8 mouse cellular contexts compared by ENCODE assay signal in genomic region chr10:78159906-78160305, GRCm38 (mm10). TPM values are rescaled to one million over a fixed set of nuclear protein-coding genes. Genes with fewer than 3 reads are reported as not detected.
DNase-seq lines count a peak whose midpoint lies in the region; ATAC-seq lines count a peak whose summit lies in the region.

No protein-coding gene starts in this region.

- peak; percentile 64 for DNase-seq in c-Kit-positive CD71-negative TER-119-negative erythroid progenitor cells, embryonic 14.5 days (ENCODE audit: low read depth)
- DNase-seq in forebrain, embryonic 10.5 days (ENCODE audit: extremely low spot score, low spot score) = peak; percentile 83
- peak; percentile 90 to 94 for DNase-seq in kidney, postnatal 25 days
- peak; percentile 76 for DNase-seq in neural tube, embryonic 11.5 days (ENCODE audit: low spot score)

- WGBS in forebrain, embryonic 10.5 days = 3% methylated on average over 7 of the region's 7 CpGs
- 2% methylated on average over 7 of the region's 7 CpGs for whole genome bisulfite sequencing in heart, embryonic 16.5 days
- WGBS in liver, embryonic 15.5 days (ENCODE audit: insufficient replicate concordance) = 6% methylated on average over 7 of the region's 7 CpGs
- WGBS in neural tube, embryonic 11.5 days = 2% methylated on average over 7 of the region's 7 CpGs
- WGBS in stomach, embryonic 16.5 days = 3% methylated on average over 7 of the region's 7 CpGs

- H3K4me1 ChIP-seq in forebrain, embryonic 10.5 days = peaks cover 9% of the 10 kb centered on the region
- H3K4me1 ChIP-seq in heart, embryonic 16.5 days (ENCODE audit: control insufficient read depth, insufficient read depth, low read length) = peaks cover 10% of the 10 kb centered on the region; the same call in 1 of the 2 replicates
- peaks cover 25% of the 10 kb centered on the region for H3K4me1 ChIP-seq in liver, embryonic 15.5 days (replicated peaks)
- no peaks in the 10 kb centered on the region for H3K4me1 ChIP-seq in neural tube, embryonic 11.5 days (ENCODE audit: control insufficient read depth, insufficient read depth, low read length)
- H3K4me1 ChIP-seq in stomach, embryonic 16.5 days (ENCODE audit: control insufficient read depth, insufficient read depth, low read length) = peaks cover 12% of the 10 kb centered on the region

- peak overlapping the region; percentile 32; the same call in 1 of the 2 replicates for H3K4me3 ChIP-seq in forebrain, embryonic 10.5 days
- H3K4me3 ChIP-seq in heart, embryonic 16.5 days (ENCODE audit: low read length) = no peak overlapping the region
- peak overlapping the region; percentile 32 for H3K4me3 ChIP-seq in liver, embryonic 15.5 days (replicated peaks)
- no peak overlapping the region for H3K4me3 ChIP-seq in neural tube, embryonic 11.5 days (ENCODE audit: low read depth, low read length)
- H3K4me3 ChIP-seq in stomach, embryonic 16.5 days (replicated peaks; ENCODE audit: low read length) = peak overlapping the region; percentile 3; the same call in 1 of the 2 replicates

- H3K9me3 ChIP-seq in forebrain, embryonic 10.5 days = no peaks in the 10 kb centered on the region
- H3K9me3 ChIP-seq in heart, embryonic 16.5 days (replicated peaks; ENCODE audit: control insufficient read depth, low read length) = no peaks in the 10 kb centered on the region
- H3K9me3 ChIP-seq in liver, embryonic 15.5 days (replicated peaks) = no peaks in the 10 kb centered on the region
- no peaks in the 10 kb centered on the region for H3K9me3 ChIP-seq in neural tube, embryonic 11.5 days (ENCODE audit: control insufficient read depth, low read length)
- H3K9me3 ChIP-seq in stomach, embryonic 16.5 days (replicated peaks; ENCODE audit: control insufficient read depth, low read length) = no peaks in the 10 kb centered on the region

- H3K4me2 ChIP-seq in heart, embryonic 16.5 days (ENCODE audit: low read depth, low read length) = peak overlapping the region; percentile 37
- H3K4me2 ChIP-seq in liver, embryonic 15.5 days = peak overlapping the region; percentile 63
- H3K4me2 ChIP-seq in neural tube, embryonic 11.5 days (ENCODE audit: low read depth) = no peak overlapping the region
- peak overlapping the region; percentile 36 for H3K4me2 ChIP-seq in stomach, embryonic 16.5 days (ENCODE audit: low read depth, low read length)

- no peaks in the 10 kb centered on the region for H3K27me3 ChIP-seq in forebrain, embryonic 10.5 days (ENCODE audit: poor library complexity, severe bottlenecking)
- H3K27me3 ChIP-seq in heart, embryonic 16.5 days (ENCODE audit: control insufficient read depth, insufficient read depth, low read length) = no peaks in the 10 kb centered on the region
- H3K27me3 ChIP-seq in liver, embryonic 15.5 days = no peaks in the 10 kb centered on the region
- no peaks in the 10 kb centered on the region for H3K27me3 ChIP-seq in neural tube, embryonic 11.5 days (ENCODE audit: control insufficient read depth, insufficient read depth, low read length)
- H3K27me3 ChIP-seq in stomach, embryonic 16.5 days (ENCODE audit: control insufficient read depth, insufficient read depth, low read length) = no peaks in the 10 kb centered on the region

- peaks cover 26% of the 10 kb centered on the region for H3K36me3 ChIP-seq in forebrain, embryonic 10.5 days (replicated peaks)
- H3K36me3 ChIP-seq in heart, embryonic 16.5 days (ENCODE audit: control insufficient read depth, insufficient read depth) = peaks cover 19% of the 10 kb centered on the region
- H3K36me3 ChIP-seq in liver, embryonic 15.5 days (replicated peaks) = peaks cover 25% of the 10 kb centered on the region
- no peaks in the 10 kb centered on the region for H3K36me3 ChIP-seq in neural tube, embryonic 11.5 days (ENCODE audit: control insufficient read depth, insufficient read depth, low read length)
- H3K36me3 ChIP-seq in stomach, embryonic 16.5 days (ENCODE audit: control insufficient read depth, insufficient read depth, low read length) = peaks cover 12% of the 10 kb centered on the region; the same call in 1 of the 2 replicates

- peak; percentile 45 for ATAC-seq in CD4-positive, CD25-positive, alpha-beta regulatory T cell, adult 4 months
- ATAC-seq in heart, embryonic 16.5 days (replicated peaks; ENCODE audit: extremely low read depth, insufficient read depth, low FRiP score) = peak; percentile 68
- ATAC-seq in liver, embryonic 15.5 days (ENCODE audit: insufficient read depth) = peak; percentile 58
- ATAC-seq in neural tube, embryonic 11.5 days (ENCODE audit: insufficient read depth, low FRiP score, low TSS enrichment) = peak; percentile 84
- peak; percentile 83; the same call in 1 of the 2 replicates for ATAC-seq in stomach, embryonic 16.5 days (ENCODE audit: insufficient read depth, low FRiP score)

- 0 out of 2 replicates have a peak overlapping the region, but pooled peaks have one; percentile 30 for H3K9ac ChIP-seq in heart, embryonic 16.5 days (ENCODE audit: low read length)
- no peak overlapping the region for H3K9ac ChIP-seq in liver, embryonic 15.5 days
- no peak overlapping the region for H3K9ac ChIP-seq in neural tube, embryonic 11.5 days (ENCODE audit: low read length)
- H3K9ac ChIP-seq in stomach, embryonic 16.5 days (ENCODE audit: low read length) = peak overlapping the region; percentile 30

- no peak overlapping the region for H3K27ac ChIP-seq in forebrain, embryonic 10.5 days
- H3K27ac ChIP-seq in heart, embryonic 16.5 days (ENCODE audit: low read length) = no peak overlapping the region
- H3K27ac ChIP-seq in liver, embryonic 15.5 days (replicated peaks) = peak overlapping the region; percentile 63
- H3K27ac ChIP-seq in neural tube, embryonic 11.5 days (ENCODE audit: low read depth, low read length) = no peak overlapping the region
- H3K27ac ChIP-seq in stomach, embryonic 16.5 days (ENCODE audit: low read length) = peak overlapping the region; percentile 47

RNA-seq across cellular contexts. Expression of gene D10Jhu81e, which starts 9.7 kb away (rescaled TPM):
- polyA plus RNA-seq in CD4-positive, CD25-positive, alpha-beta regulatory T cell, adult 4 months (2017; shearing (Covaris generic)) = 10 to 100 TPM in 1 of 2 experiments, 1 to 10 TPM in 1; 7.5 to 42.9 TPM
- polyA plus RNA-seq in forebrain, embryonic 10.5 days (2016; fragmentation: Nextera tagmentation; extraction: Ambion mirVana) = 14.9 and 20.8 TPM in 2 replicates
- 72.8 and 75.3 TPM in 2 replicates for polyA plus RNA-seq in heart, embryonic 16.5 days (2015; fragmentation: Nextera tagmentation; extraction: Ambion mirVana)
- polyA plus RNA-seq in liver, embryonic 15.5 days (2015; fragmentation: Nextera tagmentation; extraction: Ambion mirVana) = 18.4 and 19.3 TPM in 2 replicates
- 15.8 and 17.8 TPM in 2 replicates for polyA plus RNA-seq in neural tube, embryonic 11.5 days (2014; fragmentation: Nextera tagmentation; extraction: Ambion mirVana)
- 39.5 and 46.6 TPM in 2 replicates for polyA plus RNA-seq in stomach, embryonic 16.5 days (2015; fragmentation: Nextera tagmentation; extraction: Ambion mirVana)

RNA-seq across cellular contexts. Expression of gene Pwp2, which starts 25.0 kb away (rescaled TPM):
- 10 to 100 TPM; 13.4 to 29.5 TPM for polyA plus RNA-seq in CD4-positive, CD25-positive, alpha-beta regulatory T cell, adult 4 months (2017; shearing (Covaris generic))
- polyA plus RNA-seq in forebrain, embryonic 10.5 days (2016; fragmentation: Nextera tagmentation; extraction: Ambion mirVana) = 34.7 and 35.8 TPM in 2 replicates
- polyA plus RNA-seq in heart, embryonic 16.5 days (2015; fragmentation: Nextera tagmentation; extraction: Ambion mirVana) = 12.4 and 12.6 TPM in 2 replicates
- polyA plus RNA-seq in liver, embryonic 15.5 days (2015; fragmentation: Nextera tagmentation; extraction: Ambion mirVana) = 10.5 and 11.4 TPM in 2 replicates
- polyA plus RNA-seq in neural tube, embryonic 11.5 days (2014; fragmentation: Nextera tagmentation; extraction: Ambion mirVana) = 22.7 and 24.6 TPM in 2 replicates
- 15.5 and 16.6 TPM in 2 replicates for polyA plus RNA-seq in stomach, embryonic 16.5 days (2015; fragmentation: Nextera tagmentation; extraction: Ambion mirVana)

Comparison
In these comparisons a context has a peak if more than half of its experiments do, and no peak if none do; other contexts are left out.
1. H3K27ac ChIP-seq: peak in liver, embryonic 15.5 days (single experiment) and stomach, embryonic 16.5 days (single experiment); none in forebrain, embryonic 10.5 days (single experiment), heart, embryonic 16.5 days (single experiment) and neural tube, embryonic 11.5 days (single experiment).
2. H3K4me3 ChIP-seq: peak in forebrain, embryonic 10.5 days (single experiment), liver, embryonic 15.5 days (single experiment) and stomach, embryonic 16.5 days (single experiment); none in heart, embryonic 16.5 days (single experiment) and neural tube, embryonic 11.5 days (single experiment).
3. H3K9ac ChIP-seq: peak in heart, embryonic 16.5 days (single experiment) and stomach, embryonic 16.5 days (single experiment); none in liver, embryonic 15.5 days (single experiment) and neural tube, embryonic 11.5 days (single experiment).
4. Peak in every context shown above with its lines, with median percentiles within 50 percentile points of each other: ATAC-seq and DNase-seq.